Mouse (Mus musculus) ZHBTc4 (cell line): Measurements from ENCODE around the gene Csad.

Experiments
- DNase-seq: peaks from one replicate; pipeline ENCODE4 v3.0.0-alpha.2; 2011; ENCODE audit warnings: low read depth, low spot score

Csad gene

DNA sequence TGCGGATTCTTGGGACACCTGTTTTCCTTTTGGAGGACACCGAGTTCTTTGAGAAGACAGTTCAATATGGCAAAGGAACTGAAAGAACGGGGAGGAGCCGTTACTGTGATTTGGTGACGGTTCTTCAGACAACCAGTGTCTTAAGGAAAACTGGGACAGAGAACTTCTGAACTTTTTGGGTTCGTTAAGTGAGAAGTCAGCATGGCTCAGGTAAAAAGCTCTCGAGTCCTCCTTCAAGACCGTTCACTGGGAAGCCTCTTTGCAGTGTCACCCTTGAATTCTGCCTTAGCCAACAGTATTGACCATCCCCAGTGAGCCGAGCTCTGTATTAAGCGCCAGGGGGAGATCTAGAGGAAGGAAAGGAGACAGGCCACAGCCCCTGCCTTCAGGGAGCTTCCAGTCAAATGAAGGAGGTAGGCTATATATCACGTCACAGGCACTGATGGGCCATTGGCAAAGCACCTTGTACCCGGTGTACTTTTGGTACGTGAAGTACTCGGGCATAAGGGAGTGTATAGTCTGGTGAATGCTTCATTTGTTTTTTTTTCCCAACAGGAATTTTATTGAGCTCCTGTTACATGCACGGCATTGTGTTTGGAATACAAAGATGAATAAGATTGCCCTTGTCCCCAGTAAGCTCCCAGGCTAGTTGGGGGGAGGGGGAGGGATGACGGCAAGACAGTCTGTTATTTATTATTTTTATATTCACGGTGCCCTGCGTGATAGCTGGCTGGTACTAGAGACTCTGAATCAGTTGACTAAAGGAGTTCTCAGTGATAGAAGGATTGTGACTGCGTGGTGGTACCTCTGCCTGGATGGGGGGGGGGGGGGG is at the start of gene Csad:
Gene Csad (minus strand): TSS at position 51 of the 832 bp plus-strand sequence.
- peak; percentile 58 for DNase-seq

- peak; percentile 76 for DNase-seq
Observed at GRCm38 (mm10) chr15:102250521-102250920, 46.0 kb upstream of the Csad start.

- DNase-seq = peak; percentile 24
Observed at GRCm38 (mm10) chr15:102249967-102250366, 45.4 kb upstream of the Csad start.

GRCm38 (mm10) chr15:102249251-102249691 is 44.7 kb upstream of the Csad start:
- peak; percentile 58 for DNase-seq

DNA sequence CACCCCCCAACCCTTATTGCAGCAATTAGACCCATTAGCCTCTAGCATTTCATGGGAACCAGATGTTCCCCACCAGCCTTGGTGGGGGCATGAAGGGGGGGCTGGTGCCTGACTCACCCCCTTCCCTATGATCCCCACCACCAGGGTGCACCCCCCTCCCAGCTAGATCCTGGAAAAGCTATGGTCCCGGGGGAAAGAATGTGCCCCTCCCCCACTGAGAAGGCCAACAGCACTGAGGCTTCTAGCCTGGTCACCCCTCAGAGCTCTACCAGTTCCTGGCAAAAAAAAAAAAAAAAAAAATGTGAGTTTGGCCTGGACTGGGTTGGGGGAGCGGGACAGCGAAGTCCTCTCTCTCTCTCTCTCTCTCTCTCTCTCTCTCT is 44.3 kb upstream of the Csad start:
- peak; percentile 27 for DNase-seq

DNA sequence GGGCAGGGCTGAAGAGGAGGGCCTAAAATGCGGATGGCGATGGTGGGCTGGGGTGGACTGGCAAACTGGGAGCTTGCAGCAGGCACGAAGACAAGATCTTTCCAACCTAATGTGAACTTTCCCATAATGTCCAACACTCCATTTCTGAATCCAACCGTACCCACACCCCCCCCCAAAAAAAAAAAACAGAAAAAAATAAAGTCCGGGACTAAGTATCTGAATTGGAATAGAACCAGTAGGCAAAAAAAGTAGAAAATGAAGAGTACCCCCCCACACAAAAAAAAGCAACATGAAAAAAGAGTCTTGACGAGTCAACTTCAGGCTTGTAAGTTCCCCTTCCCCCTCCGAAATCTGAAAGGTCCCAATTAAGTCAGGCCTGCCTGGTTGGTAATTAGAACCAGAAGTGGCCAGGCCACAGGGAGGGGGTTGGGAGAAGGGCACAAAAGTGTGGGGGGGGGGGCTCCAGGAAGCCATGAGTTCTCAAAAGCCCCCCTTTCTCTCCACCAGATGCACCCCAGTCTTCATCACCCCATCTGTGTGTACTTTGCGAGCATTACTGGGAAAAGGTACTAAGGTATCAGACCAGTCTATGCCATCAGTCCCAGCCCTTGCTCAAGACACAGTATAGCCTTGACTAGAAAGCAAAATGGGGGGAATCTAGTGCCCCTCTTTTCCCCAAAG is 43.7 kb upstream of the Csad start:
- no peak for DNase-seq

DNA sequence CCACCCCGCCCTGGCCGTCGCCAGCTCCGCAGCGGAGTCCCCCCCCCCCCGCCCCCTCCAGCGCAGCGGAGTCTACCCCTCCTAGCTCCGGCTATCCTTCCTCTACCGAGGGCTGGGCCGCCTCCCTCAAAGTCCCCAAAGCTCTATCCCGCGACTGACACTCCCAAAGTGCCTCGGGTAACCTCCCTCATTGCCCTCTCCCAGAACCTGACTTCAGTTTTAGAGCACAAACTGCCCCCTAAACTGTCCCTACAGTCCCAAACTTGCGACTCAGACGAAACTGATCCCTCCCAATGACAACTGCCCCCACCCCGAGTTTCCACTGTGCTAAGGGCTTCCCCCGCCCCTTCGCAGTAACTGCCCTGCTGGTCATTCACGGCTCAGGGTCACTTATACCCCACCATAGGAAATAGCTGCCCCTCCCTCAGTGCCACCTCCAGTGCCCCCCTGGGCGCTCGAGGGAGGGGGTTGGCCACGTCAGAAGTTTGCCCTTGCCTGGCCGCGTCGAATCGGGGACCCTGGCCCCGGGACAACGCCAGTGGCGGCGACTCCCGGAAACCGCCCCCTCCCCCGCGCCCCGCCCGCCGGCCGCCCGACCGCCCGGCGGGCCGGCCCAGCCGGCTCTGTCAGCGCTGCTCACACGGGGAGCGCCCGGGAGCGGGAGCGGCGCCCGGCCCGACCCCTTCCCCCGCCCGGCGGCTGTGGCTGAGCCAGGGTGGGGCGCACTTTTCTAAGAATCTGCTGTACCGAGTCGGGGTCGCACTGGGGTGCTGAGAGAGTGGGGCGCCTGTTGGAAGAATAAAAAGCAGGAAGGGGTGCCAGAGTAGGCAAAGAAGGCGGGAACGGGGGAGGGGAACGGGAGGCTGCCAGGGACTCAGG is 43.0 kb upstream of the Csad start:
- peak; percentile 63 for DNase-seq

DNA sequence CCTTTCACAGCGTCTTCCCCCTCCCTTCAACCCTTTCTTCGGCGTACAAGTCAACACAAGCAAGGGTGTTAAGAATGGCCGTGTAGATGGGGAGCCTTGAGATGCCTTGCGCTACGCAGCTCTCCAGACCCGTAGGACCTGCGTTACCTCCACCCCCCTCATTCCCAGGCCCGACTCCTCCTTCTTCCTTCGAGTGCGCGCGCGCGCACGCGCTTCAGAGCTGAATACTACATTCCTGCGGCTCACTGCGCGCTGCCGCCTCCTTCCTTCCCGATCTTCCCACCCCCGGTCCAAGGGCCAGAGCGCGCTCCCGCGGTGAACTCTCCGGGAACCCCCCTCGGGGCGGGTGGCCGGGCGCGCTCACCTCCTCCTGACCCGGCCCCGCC is 42.3 kb upstream of the Csad start:
- peak; percentile 99 for DNase-seq

DNA sequence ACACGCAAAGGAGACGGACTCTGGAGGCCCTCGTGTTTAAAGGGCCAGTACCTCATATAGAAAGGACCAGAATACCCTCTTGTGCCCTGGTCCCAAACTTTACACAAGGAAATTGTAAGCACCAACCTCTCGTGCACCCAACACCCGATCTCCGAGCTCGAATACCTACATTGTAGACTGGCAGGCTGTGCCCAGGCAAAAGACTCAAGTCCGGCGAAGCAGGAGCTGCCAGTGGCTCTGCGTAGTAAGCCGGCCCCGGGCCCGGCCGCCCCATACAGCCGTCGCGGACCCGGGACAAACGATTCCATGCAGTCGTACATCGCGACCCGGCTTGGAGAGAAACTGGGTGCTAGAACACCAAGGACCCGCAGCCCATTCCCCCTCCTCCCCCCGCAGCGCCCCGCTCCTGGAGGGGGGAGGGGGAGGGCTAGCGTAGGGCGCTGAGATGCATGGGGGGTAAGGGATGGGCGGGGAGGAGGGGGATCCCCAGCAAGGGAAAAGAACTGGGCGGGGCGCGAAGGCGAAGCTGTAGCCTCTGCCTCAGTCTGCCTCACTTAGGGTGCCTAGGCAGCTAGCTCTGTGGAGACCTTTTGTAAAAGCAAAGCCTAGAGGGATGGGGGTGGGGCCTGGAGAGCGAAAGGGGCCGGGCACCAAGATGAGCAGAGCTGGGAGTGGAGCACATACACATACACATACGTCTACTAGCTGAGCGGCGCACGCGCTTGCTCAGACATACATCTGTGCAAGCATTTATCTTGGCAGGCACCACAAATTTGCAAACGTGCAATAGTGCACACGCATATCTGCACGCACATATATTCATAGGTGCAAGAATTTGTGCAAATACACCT is 41.6 kb upstream of the Csad start:
- peak; percentile 96 for DNase-seq

DNA sequence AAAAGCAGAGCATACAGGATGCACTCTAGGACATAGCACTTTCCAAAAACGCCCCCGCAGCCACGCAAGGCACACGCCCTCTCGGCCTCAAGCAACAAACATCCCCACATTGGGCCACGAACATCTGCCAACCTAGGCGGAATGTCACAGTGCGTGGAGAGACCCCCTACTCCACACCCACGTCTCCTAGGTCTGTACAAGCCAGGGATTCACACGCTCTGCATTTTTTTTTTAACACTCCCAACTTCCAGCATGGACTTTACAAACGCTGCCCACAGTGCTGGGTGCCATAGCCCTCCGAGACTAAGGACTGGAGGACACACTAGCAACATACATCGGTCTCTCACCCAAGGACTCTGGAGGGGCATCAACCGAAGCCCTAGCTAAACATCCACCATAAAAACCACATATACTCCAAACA is 40.9 kb upstream of the Csad start:
- DNase-seq = no peak

- no peak for DNase-seq
Observed at GRCm38 (mm10) chr15:102244306-102245191, 40.0 kb upstream of the Csad start.

DNA sequence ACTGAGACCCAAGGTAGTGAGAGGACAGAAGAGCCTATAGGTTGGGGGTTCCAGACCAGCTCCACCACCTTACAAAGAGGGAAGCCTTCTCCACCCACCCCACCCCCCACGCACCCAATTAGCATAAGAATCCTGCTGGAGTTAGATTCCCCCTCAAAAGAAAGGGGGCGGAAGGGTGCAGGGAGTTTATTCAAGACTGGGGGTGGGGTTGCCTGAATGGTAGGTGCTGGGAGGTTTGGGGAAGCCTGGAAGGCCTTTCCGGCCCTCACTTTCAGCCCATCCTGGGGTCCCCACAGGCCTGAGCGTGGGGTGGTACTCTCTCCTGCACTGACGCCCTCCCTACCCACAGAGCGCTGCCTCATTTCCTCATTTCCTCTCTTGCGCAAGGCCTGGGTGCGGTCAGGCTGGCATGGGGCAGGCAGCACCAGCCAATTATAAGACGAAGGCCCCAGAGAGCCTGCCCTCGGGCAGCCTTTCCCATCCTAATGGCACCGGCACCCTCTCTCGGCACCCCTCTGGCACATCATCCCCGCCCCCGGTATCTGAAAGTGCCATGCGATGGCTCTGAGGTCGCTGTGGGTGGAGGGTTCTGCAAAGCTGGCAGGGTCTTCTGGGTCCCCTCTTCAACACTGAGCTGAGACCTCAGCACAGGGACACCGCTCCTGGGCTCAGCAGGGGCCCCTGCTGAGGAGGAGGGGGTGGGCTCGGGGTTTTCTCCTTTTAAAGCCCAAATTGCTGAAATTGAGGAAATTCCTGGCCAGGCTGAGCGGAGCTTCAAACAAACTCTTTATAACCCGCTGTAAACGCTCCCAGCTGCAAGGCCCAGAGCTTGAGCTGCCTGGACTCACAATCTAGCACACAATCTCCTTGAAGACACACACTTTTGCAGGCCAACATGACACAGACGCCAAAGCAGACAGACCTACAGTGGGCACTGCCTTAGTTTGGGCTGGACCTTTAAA is 39.0 kb upstream of the Csad start:
- peak; percentile 81 for DNase-seq

DNA sequence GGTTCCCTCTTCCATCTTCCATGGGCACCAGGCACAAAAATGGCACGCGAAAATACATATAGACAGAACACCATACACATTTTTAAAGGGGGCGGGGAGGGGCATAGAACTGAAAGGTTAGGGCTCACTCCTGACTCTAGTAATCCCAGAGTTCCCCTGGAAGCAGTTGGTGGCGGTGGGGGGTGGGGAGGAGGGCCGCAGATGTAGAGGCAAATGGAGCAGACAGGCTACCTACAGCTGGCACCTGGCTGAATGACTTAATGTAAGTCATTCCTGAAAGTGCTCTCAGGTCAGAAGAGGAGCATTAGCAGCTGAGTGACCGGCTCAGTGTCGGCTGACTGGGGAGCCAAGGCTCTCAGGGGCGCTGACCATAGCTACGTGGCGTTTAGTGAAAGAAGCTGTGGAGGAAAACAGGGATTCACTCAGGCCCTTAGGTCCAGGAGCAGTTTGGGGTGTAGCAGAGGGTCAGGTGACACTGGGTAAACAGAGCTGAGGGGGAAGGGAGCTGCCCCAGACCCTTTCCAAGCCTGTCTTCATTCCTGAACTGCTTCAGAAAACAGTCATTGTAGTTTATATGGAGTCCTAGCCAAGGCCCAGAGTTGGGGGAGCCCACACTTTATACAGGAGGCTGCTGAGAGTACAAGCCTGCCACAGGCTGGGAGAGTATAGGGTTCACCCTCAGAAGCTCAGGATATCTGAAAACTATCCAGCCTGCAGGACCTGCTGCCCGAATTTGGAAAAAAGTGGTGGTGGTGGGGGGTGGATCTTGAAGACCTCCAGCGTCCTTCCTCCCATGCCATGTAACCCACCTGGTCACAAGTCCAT is 38.1 kb upstream of the Csad start:
- DNase-seq = no peak

GRCm38 (mm10) chr15:102240607-102241006 is 36.1 kb upstream of the Csad start:
- peak; percentile 88 for DNase-seq

DNA sequence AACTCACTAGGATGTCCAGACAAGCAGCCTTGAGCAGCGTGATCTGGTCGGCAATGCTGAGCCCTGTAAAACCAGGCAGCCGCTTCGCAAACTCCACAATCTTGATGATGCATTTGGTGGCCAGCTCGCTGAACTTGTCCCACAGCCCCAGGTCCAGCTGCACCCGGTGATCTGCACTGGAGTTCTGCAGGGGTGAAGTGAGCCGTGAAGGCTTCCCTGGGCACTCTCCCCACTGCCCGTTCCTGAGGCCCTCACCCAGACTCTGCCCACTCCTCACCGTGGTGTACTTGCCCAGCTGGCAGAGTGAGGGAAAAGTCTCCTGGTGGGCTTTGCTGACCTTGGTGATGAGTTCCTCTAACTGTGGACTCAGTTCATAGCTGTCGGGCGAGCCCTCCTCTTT is 35.3 kb upstream of the Csad start:
- no peak for DNase-seq

DNA sequence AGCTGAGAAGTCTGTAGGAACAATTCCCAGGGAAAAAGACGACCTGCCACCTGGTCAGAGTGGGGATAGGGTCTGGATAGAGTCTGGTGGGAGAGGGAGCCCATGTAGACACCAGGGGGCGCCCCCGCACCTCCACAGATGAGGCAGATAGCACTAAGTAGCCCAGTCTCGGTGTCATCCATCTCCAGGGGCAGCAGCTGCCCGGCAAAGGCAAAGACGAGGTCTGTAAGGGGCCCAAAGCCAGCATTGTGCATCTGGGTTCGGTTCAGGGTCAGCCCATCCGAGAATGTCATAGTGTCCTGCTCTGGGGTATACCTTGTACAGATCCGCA is 34.7 kb upstream of the Csad start:
- DNase-seq = peak; percentile 90

GRCm38 (mm10) chr15:102238543-102239259 is 34.2 kb upstream of the Csad start:
- DNase-seq = no peak
